39 mouse cellular contexts compared by ENCODE assay signal in the genomic region with DNA sequence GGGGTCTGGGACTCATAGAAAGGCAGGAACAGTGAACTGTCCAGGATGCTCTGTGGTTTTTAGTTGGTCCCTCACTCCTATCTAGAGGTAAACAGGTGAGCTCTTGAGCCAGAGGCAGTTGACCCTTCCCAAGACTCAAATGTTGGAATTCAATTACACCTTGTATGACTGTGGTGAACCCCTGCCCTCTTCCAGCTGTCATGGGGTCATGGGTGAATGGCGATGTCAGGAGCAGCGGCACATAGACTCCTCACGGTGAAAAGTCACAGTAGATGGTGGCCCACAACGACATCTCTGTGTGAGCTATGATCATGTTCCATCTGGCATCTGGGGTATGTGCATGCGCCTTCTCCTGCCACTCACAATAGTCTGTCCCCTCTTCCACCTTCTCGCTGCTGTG. TPM values are rescaled to one million over a fixed set of nuclear protein-coding genes. Genes with fewer than 3 reads are reported as not detected.
"Had no signal": no experiment of that assay in that cellular context is flagged by ENCODE, and none has a peak within 500 bp of the region (broad histone marks: within the 10 kb centered on the region; RNA-seq: fewer than 3 reads in every experiment).

No protein-coding gene starts in this region.

- H3K4me2 ChIP-seq: heart, embryonic 11.5 days; heart, embryonic 13.5 days; heart, embryonic 15.5 days; hindbrain, embryonic 12.5 days; hindbrain, embryonic 14.5 days; limb, embryonic 12.5 days; liver, embryonic 11.5 days; liver, embryonic 13.5 days; liver, embryonic 15.5 days had no signal

- ATAC-seq: hindbrain, embryonic 16.5 days; inflammation-experienced regulatory T-cells, adult 6 months; intestine, postnatal 0 days had no signal

- H3K4me3 ChIP-seq: gastrocnemius, adult 2 months; heart, embryonic 13.5 days; heart, embryonic 15.5 days; hindbrain, embryonic 10.5 days; hindbrain, embryonic 12.5 days; layer of hippocampus, adult 2 months; left cerebral cortex, adult 2 months; limb, embryonic 10.5 days; limb, embryonic 12.5 days; liver, embryonic 13.5 days; liver, embryonic 15.5 days had no signal

- H3K9ac ChIP-seq: heart, embryonic 13.5 days; heart, embryonic 15.5 days; hindbrain, embryonic 12.5 days; hindbrain, embryonic 14.5 days; limb, embryonic 12.5 days; liver, embryonic 13.5 days; liver, embryonic 15.5 days had no signal

- H3K9me3 ChIP-seq: heart, embryonic 13.5 days; heart, embryonic 15.5 days; hindbrain, embryonic 10.5 days; hindbrain, embryonic 12.5 days; limb, embryonic 10.5 days; limb, embryonic 12.5 days; liver, embryonic 13.5 days; liver, embryonic 15.5 days had no signal

- H3K36me3 ChIP-seq: heart, embryonic 13.5 days; heart, embryonic 15.5 days; hindbrain, embryonic 10.5 days; hindbrain, embryonic 12.5 days; limb, embryonic 10.5 days; limb, embryonic 12.5 days; liver, embryonic 13.5 days; liver, embryonic 15.5 days had no signal

- DNase-seq: gastrocnemius, adult 2 months; gastrocnemius, postnatal 10 days; gastrocnemius, postnatal 25 days; heart, postnatal 14 days; heart, postnatal 4 days; kidney, adult 18-20 months; kidney, adult 8-10 months; kidney, postnatal 10 days; kidney, postnatal 25 days; kidney, postnatal 4 days; liver; liver, embryonic 13.5 days had no signal

- H3K4me1 ChIP-seq: hindbrain, embryonic 12.5 days had no signal

- H3K27ac ChIP-seq: gastrocnemius, adult 2 months; heart, embryonic 13.5 days; heart, embryonic 15.5 days; hindbrain, embryonic 10.5 days; hindbrain, embryonic 12.5 days; hindbrain, embryonic 14.5 days; layer of hippocampus, adult 2 months; left cerebral cortex, adult 2 months; limb, embryonic 10.5 days; limb, embryonic 12.5 days; liver, embryonic 13.5 days; liver, embryonic 15.5 days had no signal

- H3K27me3 ChIP-seq: heart, embryonic 13.5 days; heart, embryonic 15.5 days; hindbrain, embryonic 12.5 days; limb, embryonic 12.5 days; liver, embryonic 15.5 days had no signal

RNA-seq across cellular contexts. Expression of a gene that starts 56.9 kb away (rescaled TPM):
- total RNA-seq: gastrocnemius, adult 2 months; gastrocnemius, postnatal 10 days; gastrocnemius, postnatal 25 days; gastrocnemius, postnatal 4 days; granulocyte monocyte progenitor cell, adult 5-6 weeks; heart, adult 8-10 months; heart, postnatal 14 days; heart, postnatal 4 days; layer of hippocampus, adult 2 months; layer of hippocampus, postnatal 10 days; layer of hippocampus, postnatal 25 days; left cerebral cortex, adult 2 months; left cerebral cortex, postnatal 14 days; left cerebral cortex, postnatal 36 days had no signal
- polyA plus RNA-seq: frontal cortex, adult 2 months; heart, embryonic 11.5 days; heart, embryonic 13.5 days; heart, embryonic 15.5 days; heart, postnatal 0 days; hindbrain, embryonic 10.5 days; hindbrain, embryonic 12.5 days; hindbrain, embryonic 14.5 days; hindbrain, embryonic 16.5 days; inflammation-experienced regulatory T-cells, adult 6 months; intestine, postnatal 0 days; kidney, embryonic 14.5 days; kidney, embryonic 16.5 days; limb, embryonic 10.5 days; limb, embryonic 12.5 days; limb, embryonic 14.5 days; liver, embryonic 11.5 days; liver, embryonic 13.5 days; liver, embryonic 15.5 days had no signal
